Mouse (Mus musculus): ENCODE measurements around the gene Ascc3. TPM values are rescaled to one million over a fixed set of nuclear protein-coding genes. Genes with fewer than 3 reads are reported as not detected.

Gene Ascc3
- polyA plus RNA-seq, 1 experiment = 17.8 TPM

- 97% methylated on average over 3 of the region's 3 CpGs for WGBS
These were observed 61.1 kb downstream of the Ascc3 start for GRCm38 (mm10) chr10:50653551-50653950.

GRCm38 (mm10) chr10:50657352-50657751, 64.9 kb downstream of the Ascc3 start:
- H3K4me1 ChIP-seq (ENCODE audit: control insufficient read depth, insufficient read depth, low read length) = no peaks in the 10 kb centered on the region
- DNase-seq = no peak
- 0 out of 2 replicates have a peak, but pooled peaks have one; percentile 12 for TF ChIP-seq CTCF (IDR thresholded peaks at IDR 0.05; ENCODE audit: insufficient read depth, low read length)
- no peak for TF ChIP-seq POLR2A (IDR thresholded peaks at IDR 0.05; ENCODE audit: borderline replicate concordance, extremely low read depth, low read depth, low read length)
- WGBS = 31% methylated on average over 1 of the region's 1 CpGs
- H3K4me3 ChIP-seq (replicated peaks; ENCODE audit: extremely low read depth, low read depth, low read length) = no peak overlapping the region

More at GRCm38 (mm10) chr10:50653551-50653950, 61.1 kb downstream of the Ascc3 start:
- no peak for TF ChIP-seq POLR2A (IDR thresholded peaks at IDR 0.05; ENCODE audit: borderline replicate concordance, extremely low read depth, low read depth, low read length)
- TF ChIP-seq CTCF (IDR thresholded peaks at IDR 0.05; ENCODE audit: insufficient read depth, low read length) = no peak
- no peaks in the 10 kb centered on the region for H3K4me1 ChIP-seq (ENCODE audit: control insufficient read depth, insufficient read depth, low read length)
- DNase-seq = no peak
- no peak overlapping the region for H3K4me3 ChIP-seq (replicated peaks; ENCODE audit: extremely low read depth, low read depth, low read length)

GRCm38 (mm10) chr10:50671517-50671916, 79.0 kb downstream of the Ascc3 start:
- no peak for TF ChIP-seq CTCF (IDR thresholded peaks at IDR 0.05; ENCODE audit: insufficient read depth, low read length)
- TF ChIP-seq POLR2A (IDR thresholded peaks at IDR 0.05; ENCODE audit: borderline replicate concordance, extremely low read depth, low read depth, low read length) = no peak
- WGBS = 81% methylated on average over 5 of the region's 5 CpGs
- no peak for DNase-seq

GRCm38 (mm10) chr10:50690324-50690723, 97.9 kb downstream of the Ascc3 start:
- DNase-seq = no peak
- TF ChIP-seq CTCF (IDR thresholded peaks at IDR 0.05; ENCODE audit: insufficient read depth, low read length) = no peak
- no peak for TF ChIP-seq POLR2A (IDR thresholded peaks at IDR 0.05; ENCODE audit: borderline replicate concordance, extremely low read depth, low read depth, low read length)
- Histone ChIP-seq H3K4me1 (ENCODE audit: control insufficient read depth, insufficient read depth, low read length) (no peaks in the 10 kb centered on the region), H3K4me3 (replicated peaks; ENCODE audit: extremely low read depth, low read depth, low read length) (no peak overlapping the region)

More at GRCm38 (mm10) chr10:50671517-50671916, 79.0 kb downstream of the Ascc3 start:
- Histone ChIP-seq H3K4me1 (ENCODE audit: control insufficient read depth, insufficient read depth, low read length) (no peaks in the 10 kb centered on the region), H3K4me3 (replicated peaks; ENCODE audit: extremely low read depth, low read depth, low read length) (no peak overlapping the region)

- 57% methylated on average over 4 of the region's 4 CpGs for WGBS
- no peak for DNase-seq
- peak; percentile 40; the same call in 1 of the 2 replicates for TF ChIP-seq CTCF (IDR thresholded peaks at IDR 0.05; ENCODE audit: insufficient read depth, low read length)
- TF ChIP-seq POLR2A (IDR thresholded peaks at IDR 0.05; ENCODE audit: borderline replicate concordance, extremely low read depth, low read depth, low read length) = no peak
- Histone ChIP-seq H3K4me1 (ENCODE audit: control insufficient read depth, insufficient read depth, low read length) (no peaks in the 10 kb centered on the region), H3K4me3 (replicated peaks; ENCODE audit: extremely low read depth, low read depth, low read length) (no peak overlapping the region)
These were observed 106.5 kb downstream of the Ascc3 start for GRCm38 (mm10) chr10:50698836-50699433.

GRCm38 (mm10) chr10:50701736-50702135, 109.3 kb downstream of the Ascc3 start:
- TF ChIP-seq POLR2A (IDR thresholded peaks at IDR 0.05; ENCODE audit: borderline replicate concordance, extremely low read depth, low read depth, low read length) (no peak), CTCF (IDR thresholded peaks at IDR 0.05; ENCODE audit: insufficient read depth, low read length) (no peak)
- WGBS = 57% methylated on average over 2 of the region's 2 CpGs
- Histone ChIP-seq H3K4me1 (ENCODE audit: control insufficient read depth, insufficient read depth, low read length) (no peaks in the 10 kb centered on the region), H3K4me3 (replicated peaks; ENCODE audit: extremely low read depth, low read depth, low read length) (no peak overlapping the region)
- DNase-seq = no peak

GRCm38 (mm10) chr10:50702361-50702760, 109.9 kb downstream of the Ascc3 start:
- DNase-seq = no peak
- TF ChIP-seq CTCF (IDR thresholded peaks at IDR 0.05; ENCODE audit: insufficient read depth, low read length) = no peak
- WGBS = 58% methylated on average over 3 of the region's 3 CpGs
- no peak overlapping the region for H3K4me3 ChIP-seq (replicated peaks; ENCODE audit: extremely low read depth, low read depth, low read length)
- no peaks in the 10 kb centered on the region for H3K4me1 ChIP-seq (ENCODE audit: control insufficient read depth, insufficient read depth, low read length)

GRCm38 (mm10) chr10:50704202-50704601, 111.7 kb downstream of the Ascc3 start:
- no peak for DNase-seq
- WGBS = 18% methylated on average over 6 of the region's 6 CpGs
- peak; percentile 34; the same call in 1 of the 2 replicates for TF ChIP-seq CTCF (IDR thresholded peaks at IDR 0.05; ENCODE audit: insufficient read depth, low read length)
- no peak for TF ChIP-seq POLR2A (IDR thresholded peaks at IDR 0.05; ENCODE audit: borderline replicate concordance, extremely low read depth, low read depth, low read length)

GRCm38 (mm10) chr10:50704898-50705297, 112.4 kb downstream of the Ascc3 start:
- TF ChIP-seq CTCF (IDR thresholded peaks at IDR 0.05; ENCODE audit: insufficient read depth, low read length) (no peak), POLR2A (IDR thresholded peaks at IDR 0.05; ENCODE audit: borderline replicate concordance, extremely low read depth, low read depth, low read length) (no peak)
- Histone ChIP-seq H3K4me3 (replicated peaks; ENCODE audit: extremely low read depth, low read depth, low read length) (no peak overlapping the region), H3K4me1 (ENCODE audit: control insufficient read depth, insufficient read depth, low read length) (no peaks in the 10 kb centered on the region)
- WGBS = 87% methylated on average over 3 of the region's 3 CpGs
- no peak for DNase-seq

More at GRCm38 (mm10) chr10:50704202-50704601, 111.7 kb downstream of the Ascc3 start:
- Histone ChIP-seq H3K4me1 (ENCODE audit: control insufficient read depth, insufficient read depth, low read length) (no peaks in the 10 kb centered on the region), H3K4me3 (replicated peaks; ENCODE audit: extremely low read depth, low read depth, low read length) (no peak overlapping the region)

- no peak overlapping the region for H3K4me3 ChIP-seq (replicated peaks; ENCODE audit: extremely low read depth, low read depth, low read length)
- no peak for DNase-seq
- 83% methylated on average over 3 of the region's 3 CpGs for WGBS
- H3K4me1 ChIP-seq (ENCODE audit: control insufficient read depth, insufficient read depth, low read length) = no peaks in the 10 kb centered on the region
- TF ChIP-seq POLR2A (IDR thresholded peaks at IDR 0.05; ENCODE audit: borderline replicate concordance, extremely low read depth, low read depth, low read length) (no peak), CTCF (IDR thresholded peaks at IDR 0.05; ENCODE audit: insufficient read depth, low read length) (no peak)
These were observed 118.8 kb downstream of the Ascc3 start for GRCm38 (mm10) chr10:50711286-50711685.
